Mouse (Mus musculus): Measurements from ENCODE around the gene 4931409K22Rik. TPM values are rescaled to one million over a fixed set of nuclear protein-coding genes. Genes with fewer than 3 reads are reported as not detected.
A peak's percentile ranks its signal among the peaks of the same experiment; 100 is the strongest.

Gene 4931409K22Rik
- total and polyA plus RNA-seq, 3 experiments: not detected

DNA sequence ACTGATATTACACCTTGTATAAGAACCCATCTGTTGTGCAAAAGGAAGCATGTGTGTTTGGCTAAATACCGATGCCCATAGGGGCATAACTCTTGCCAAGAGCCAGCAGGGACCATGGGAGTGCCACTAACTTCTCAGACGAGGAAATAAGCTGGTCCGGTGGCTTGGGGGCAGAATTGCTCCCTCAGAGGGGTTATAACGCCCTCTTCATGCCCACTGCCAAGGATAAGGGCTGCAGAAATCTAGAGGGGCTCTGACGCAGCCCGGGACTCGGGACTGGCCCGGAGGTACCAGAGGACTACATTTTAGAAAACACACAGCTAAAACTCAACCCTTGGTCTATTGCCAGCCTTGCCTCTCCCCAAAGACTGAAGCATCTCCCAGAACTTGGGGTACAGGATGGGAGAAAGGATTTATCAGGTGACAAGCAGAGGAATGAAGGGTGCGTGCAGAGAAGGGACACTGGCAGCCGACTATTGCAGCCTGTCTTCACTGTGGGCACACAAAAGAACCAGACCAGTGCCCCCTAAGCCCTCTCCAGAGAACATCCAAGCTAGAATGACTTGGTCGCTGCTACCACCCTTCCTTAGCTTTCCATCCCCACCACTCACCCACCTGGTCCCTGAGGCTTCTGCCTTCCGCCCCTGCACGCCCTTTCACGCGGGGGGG is 41.4 kb upstream of the 4931409K22Rik start:
- Histone ChIP-seq H3K9ac (ENCODE audit: insufficient read depth, low read depth) (no peak overlapping the region), H3K4me1 (ENCODE audit: control insufficient read depth in 1 of 2, insufficient read depth in 2 of 2) (peaks cover 7 to 20% of the 10 kb centered on the region in 2 experiments; a peak in 3 of 4 replicates), H3K36me3 (replicated peaks in 1 of 2; ENCODE audit: control insufficient read depth in 1 of 2, insufficient read depth in 1 of 2, low read length in 1 of 2) (peaks cover 21 to 35% of the 10 kb centered on the region in 2 experiments), H3K4me3 (replicated peaks in 1 of 3; ENCODE audit: low read depth in 2 of 3, low read length in 2 of 3, poor library complexity in 1 of 3) (peak overlapping the region in 2 of 3 experiments; percentile 30 to 51), H3K27me3 (replicated peaks) (peaks cover 46% of the 10 kb centered on the region), H3K27ac (ENCODE audit: insufficient read depth, low read depth) (no peak overlapping the region), H3K79me2 (replicated peaks; ENCODE audit: control insufficient read depth, extremely low read depth, insufficient read depth, poor library complexity, severe bottlenecking) (no peaks in the 10 kb centered on the region), H3K9me3 (replicated peaks; ENCODE audit: low read length) (peaks cover 3% of the 10 kb centered on the region), H3K4me2 (ENCODE audit: insufficient read depth, low read depth, poor library complexity, severe bottlenecking) (peak overlapping the region; percentile 91)
- dilution Hi-C loops (cut with MboI; ENCODE audit: extremely low pct_ligation_motif_present, extremely low pct_unique_long_range_greater_than_20kb, low sequenced_read_pairs) (no loop called here), in situ Hi-C loops (cut with MboI; ENCODE audit: low pct_ligation_motif_present, low pct_unique_long_range_greater_than_20kb, low sequenced_read_pairs) (no loop called here)
- TF ChIP-seq BHLHE40 (IDR thresholded peaks at IDR 0.05; ENCODE audit: low read depth, low read length): no peak
- TF ChIP-seq MYC (IDR thresholded peaks at IDR 0.05; ENCODE audit: low read depth, low read length): no peak
- no peak for TF ChIP-seq ZC3H11A (IDR thresholded peaks at IDR 0.05; ENCODE audit: low read depth, low read length)
- no peak for TF ChIP-seq EP300 (IDR thresholded peaks at IDR 0.05; ENCODE audit: low read length)
- TF ChIP-seq PAX5 (IDR thresholded peaks at IDR 0.05; ENCODE audit: low read length): no peak
- no peak for TF ChIP-seq TCF12 (IDR thresholded peaks at IDR 0.05; ENCODE audit: low read depth, low read length)
- no peak for TF ChIP-seq CHD1 (IDR thresholded peaks at IDR 0.05; ENCODE audit: low read depth, low read length)
- TF ChIP-seq NELFE (IDR thresholded peaks at IDR 0.05; ENCODE audit: low read depth, low read length): no peak
- TF ChIP-seq MAFK (IDR thresholded peaks at IDR 0.05; ENCODE audit: insufficient replicate concordance, low read length): no peak
- no peak for DNase-seq (ENCODE audit: extremely low read depth)

DNA sequence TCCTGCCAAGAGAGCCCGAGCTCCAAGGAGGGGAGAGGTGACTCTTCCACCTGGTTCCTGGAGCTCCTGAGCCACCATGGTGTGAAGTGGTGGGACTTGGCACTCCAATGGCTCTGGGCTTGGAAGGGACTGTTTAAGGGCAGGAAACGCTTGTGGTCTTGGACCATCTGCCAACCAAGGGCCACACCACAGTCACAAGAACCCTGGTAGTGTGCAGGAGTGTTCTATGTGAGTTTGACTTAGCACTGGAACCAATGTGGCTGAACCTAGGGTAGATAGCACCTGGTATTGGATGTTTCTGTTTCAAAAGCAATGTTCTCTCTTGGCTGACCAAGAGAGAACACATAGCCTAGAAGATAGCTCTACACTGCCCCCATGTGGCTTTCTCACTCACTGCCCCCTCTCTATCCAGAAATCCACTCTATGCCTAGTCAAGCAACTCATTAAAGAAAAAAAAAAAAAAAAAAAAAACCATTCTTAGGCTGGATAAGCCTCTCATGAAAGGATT is 40.7 kb upstream of the 4931409K22Rik start:
- Histone ChIP-seq H3K27ac (ENCODE audit: insufficient read depth, low read depth) (no peak overlapping the region), H3K36me3 (replicated peaks in 1 of 2; ENCODE audit: control insufficient read depth in 1 of 2, insufficient read depth in 1 of 2, low read length in 1 of 2) (peaks cover 27 to 43% of the 10 kb centered on the region in 2 experiments), H3K4me2 (ENCODE audit: insufficient read depth, low read depth, poor library complexity, severe bottlenecking) (no peak overlapping the region), H3K79me2 (replicated peaks; ENCODE audit: control insufficient read depth, extremely low read depth, insufficient read depth, poor library complexity, severe bottlenecking) (no peaks in the 10 kb centered on the region), H3K9ac (ENCODE audit: insufficient read depth, low read depth) (no peak overlapping the region), H3K4me3 (replicated peaks in 1 of 3; ENCODE audit: low read depth in 2 of 3, low read length in 2 of 3, poor library complexity in 1 of 3) (no peak overlapping the region), H3K4me1 (ENCODE audit: control insufficient read depth in 1 of 2, insufficient read depth in 2 of 2) (peaks cover 5 to 20% of the 10 kb centered on the region in 2 experiments; a peak in 3 of 4 replicates), H3K9me3 (replicated peaks; ENCODE audit: low read length) (peaks cover 1% of the 10 kb centered on the region), H3K27me3 (replicated peaks) (peaks cover 39% of the 10 kb centered on the region)
- in situ Hi-C loops (cut with MboI; ENCODE audit: low pct_ligation_motif_present, low pct_unique_long_range_greater_than_20kb, low sequenced_read_pairs) (no loop called here), dilution Hi-C loops (cut with MboI; ENCODE audit: extremely low pct_ligation_motif_present, extremely low pct_unique_long_range_greater_than_20kb, low sequenced_read_pairs) (no loop called here)
- peak; percentile 45 for TF ChIP-seq SMC3 (IDR thresholded peaks at IDR 0.05; ENCODE audit: low read depth, low read length)
- peak; percentile 90 for TF ChIP-seq ZNF384 (IDR thresholded peaks at IDR 0.05; ENCODE audit: low read depth, low read length)
- TF ChIP-seq CTCF (conservative IDR thresholded peaks at IDR 0.05 in 1 of 2, IDR thresholded peaks at IDR 0.05 in 1 of 2; ENCODE audit: low read depth in 2 of 2, low read length in 2 of 2): peak; percentile 54 to 84; a peak in 3 of 4 replicates
- TF ChIP-seq PAX5 (IDR thresholded peaks at IDR 0.05; ENCODE audit: low read length): no peak
- peak; percentile 66 for TF ChIP-seq RAD21 (IDR thresholded peaks at IDR 0.05; ENCODE audit: low read depth, low read length)
- TF ChIP-seq POLR2A (IDR thresholded peaks at IDR 0.05; ENCODE audit: low read depth, low read length): no peak
- no peak for TF ChIP-seq USF1 (IDR thresholded peaks at IDR 0.05; ENCODE audit: low read depth, low read length)
- peak; percentile 81 for DNase-seq (ENCODE audit: extremely low read depth)

Measured in CH12.LX (cell line).